Mouse (Mus musculus): ENCODE results near the gene Doc2b. TPM values are rescaled to one million over a fixed set of nuclear protein-coding genes. Genes with fewer than 3 reads are reported as not detected.
A peak's percentile ranks its signal among the peaks of the same experiment; 100 is the strongest.

The Doc2b gene
- polyA plus RNA-seq, 1 experiment from 2014 or later: not detected

DNA sequence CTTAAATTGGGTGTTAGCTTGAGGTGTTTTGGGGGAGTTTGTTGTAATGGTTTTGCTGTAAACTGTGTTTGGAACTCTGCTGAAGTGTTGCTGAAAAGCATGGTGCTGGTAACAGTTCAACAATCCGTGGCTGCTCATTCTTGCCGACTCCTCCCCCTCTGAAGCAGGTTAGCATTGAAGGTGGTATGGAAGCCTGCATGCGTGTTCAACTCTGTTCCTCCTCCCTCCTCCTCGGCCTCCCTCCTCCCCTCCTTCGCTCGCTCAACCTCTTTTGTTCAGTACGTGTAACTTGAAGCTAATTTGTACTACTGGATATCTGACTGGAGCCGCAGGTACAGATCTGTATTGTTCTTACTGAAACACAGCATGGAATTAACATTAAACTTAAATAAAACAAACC, 30.7 kb downstream of the Doc2b start:
- H3K9me3 ChIP-seq (ENCODE audit: low read length): no peaks in the 10 kb centered on the region
- H3K4me3 ChIP-seq (ENCODE audit: low read depth, low read length): no peak overlapping the region
- ATAC-seq (no peak), DNase-seq (no peak)
- H3K4me1 ChIP-seq (ENCODE audit: insufficient read depth): peaks cover 5% of the 10 kb centered on the region; the same call in 1 of the 2 replicates
- 90% methylated on average over 8 of the region's 8 CpGs for WGBS (ENCODE audit: insufficient replicate concordance)
- TF ChIP-seq EP300 (IDR thresholded peaks at IDR 0.05; ENCODE audit: low read depth) (no peak), CTCF (IDR thresholded peaks at IDR 0.05; ENCODE audit: low read depth) (no peak)
- H3K9ac ChIP-seq (replicated peaks): no peak overlapping the region
- no peak overlapping the region for H3K27ac ChIP-seq (ENCODE audit: low read depth)
- no peak overlapping the region for H3K4me2 ChIP-seq (ENCODE audit: low read depth, low read length)
- peaks cover 60% of the 10 kb centered on the region for H3K36me3 ChIP-seq (replicated peaks; ENCODE audit: insufficient read depth, low read length)
- H3K27me3 ChIP-seq (ENCODE audit: insufficient read depth, low read length): no peaks in the 10 kb centered on the region

DNA sequence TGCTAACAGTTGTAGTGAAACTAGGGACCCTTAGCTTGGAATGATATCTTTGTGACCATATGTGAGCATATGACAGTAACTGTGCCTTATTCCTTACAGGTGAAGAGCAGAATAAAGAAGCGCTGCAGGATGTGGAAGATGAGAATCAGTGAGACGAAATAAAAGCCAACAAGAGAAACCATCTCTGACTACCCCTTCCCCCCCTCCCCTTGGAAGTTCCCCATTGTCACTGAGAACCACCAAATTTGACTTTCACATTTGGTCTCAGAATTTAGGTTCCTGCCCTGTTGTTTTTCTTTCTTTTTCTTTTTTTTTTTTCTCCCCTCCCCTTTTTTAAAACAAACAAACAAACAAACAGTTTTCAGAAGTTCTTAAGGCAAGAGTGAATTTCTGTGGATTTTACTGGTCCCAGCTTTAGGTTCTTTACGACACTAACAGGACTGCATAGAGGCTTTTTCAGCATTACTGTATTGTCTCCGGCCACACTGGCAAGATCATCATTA, 31.3 kb downstream of the Doc2b start:
- DNase-seq: no peak
- Histone ChIP-seq H3K36me3 (replicated peaks; ENCODE audit: insufficient read depth, low read length) (peaks cover 66% of the 10 kb centered on the region), H3K9me3 (ENCODE audit: low read length) (no peaks in the 10 kb centered on the region), H3K4me2 (ENCODE audit: low read depth, low read length) (no peak overlapping the region), H3K9ac (replicated peaks) (no peak overlapping the region), H3K27ac (ENCODE audit: low read depth) (no peak overlapping the region), H3K4me1 (ENCODE audit: insufficient read depth) (peaks cover 5% of the 10 kb centered on the region; the same call in 1 of the 2 replicates), H3K27me3 (ENCODE audit: insufficient read depth, low read length) (no peaks in the 10 kb centered on the region), H3K4me3 (ENCODE audit: low read depth, low read length) (no peak overlapping the region)
- 81% methylated on average over 4 of the region's 4 CpGs for WGBS (ENCODE audit: insufficient replicate concordance)
- ATAC-seq: no peak
- TF ChIP-seq EP300 (IDR thresholded peaks at IDR 0.05; ENCODE audit: low read depth) (no peak), CTCF (IDR thresholded peaks at IDR 0.05; ENCODE audit: low read depth) (no peak)

DNA sequence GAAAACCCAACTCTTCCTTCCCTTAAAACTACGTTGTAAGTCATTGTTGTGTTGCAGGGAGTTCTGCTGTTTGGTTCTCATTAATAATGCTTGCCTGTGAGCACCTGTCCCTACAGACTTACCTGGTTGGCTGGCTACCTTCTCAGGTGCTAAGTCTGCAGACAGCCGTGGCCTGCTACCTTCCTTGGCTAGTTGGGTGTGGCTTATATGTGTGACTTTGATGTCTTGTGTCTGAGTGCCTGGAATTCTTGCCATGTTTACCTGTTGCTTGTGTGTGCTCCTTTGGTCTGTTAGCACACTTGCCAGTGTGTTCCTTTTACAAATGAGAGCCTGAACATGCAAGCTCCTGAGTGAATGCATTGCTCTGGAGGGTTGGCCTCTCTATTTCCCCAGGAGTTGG, 33.1 kb downstream of the Doc2b start:
- no peak overlapping the region for H3K27ac ChIP-seq (ENCODE audit: low read depth)
- no peaks in the 10 kb centered on the region for H3K9me3 ChIP-seq (ENCODE audit: low read length)
- 78% methylated on average over 2 of the region's 2 CpGs for WGBS (ENCODE audit: insufficient replicate concordance)
- no peak overlapping the region for H3K4me2 ChIP-seq (ENCODE audit: low read depth, low read length)
- H3K36me3 ChIP-seq (replicated peaks; ENCODE audit: insufficient read depth, low read length): peaks cover 82% of the 10 kb centered on the region
- H3K4me1 ChIP-seq (ENCODE audit: insufficient read depth): no peaks in the 10 kb centered on the region
- DNase-seq (peak; percentile 5), ATAC-seq (no peak)
- H3K27me3 ChIP-seq (ENCODE audit: insufficient read depth, low read length): no peaks in the 10 kb centered on the region
- H3K4me3 ChIP-seq (ENCODE audit: low read depth, low read length): no peak overlapping the region
- H3K9ac ChIP-seq (replicated peaks): no peak overlapping the region
- no peak for TF ChIP-seq CTCF (IDR thresholded peaks at IDR 0.05; ENCODE audit: low read depth)
- TF ChIP-seq EP300 (IDR thresholded peaks at IDR 0.05; ENCODE audit: low read depth): no peak

GRCm38 (mm10) chr11:75760785-75761184, 35.1 kb downstream of the Doc2b start:
- WGBS (ENCODE audit: insufficient replicate concordance): 84% methylated on average over 5 of the region's 5 CpGs
- TF ChIP-seq EP300 (IDR thresholded peaks at IDR 0.05; ENCODE audit: low read depth): no peak
- no peak for TF ChIP-seq CTCF (IDR thresholded peaks at IDR 0.05; ENCODE audit: low read depth)
- no peaks in the 10 kb centered on the region for H3K4me1 ChIP-seq (ENCODE audit: insufficient read depth)

GRCm38 (mm10) chr11:75758553-75758952, 37.3 kb downstream of the Doc2b start:
- H3K27ac ChIP-seq (ENCODE audit: low read depth): no peak overlapping the region
- H3K36me3 ChIP-seq (replicated peaks; ENCODE audit: insufficient read depth, low read length): peaks cover 72% of the 10 kb centered on the region
- H3K4me2 ChIP-seq (ENCODE audit: low read depth, low read length): no peak overlapping the region
- no peak for ATAC-seq
- H3K4me1 ChIP-seq (ENCODE audit: insufficient read depth): no peaks in the 10 kb centered on the region
- WGBS (ENCODE audit: insufficient replicate concordance): 83% methylated on average over 1 of the region's 1 CpGs
- no peaks in the 10 kb centered on the region for H3K27me3 ChIP-seq (ENCODE audit: insufficient read depth, low read length)
- H3K9me3 ChIP-seq (ENCODE audit: low read length): no peaks in the 10 kb centered on the region
- H3K9ac ChIP-seq (replicated peaks): no peak overlapping the region
- no peak for DNase-seq
- H3K4me3 ChIP-seq (ENCODE audit: low read depth, low read length): no peak overlapping the region
- TF ChIP-seq EP300 (IDR thresholded peaks at IDR 0.05; ENCODE audit: low read depth): no peak
- no peak for TF ChIP-seq CTCF (IDR thresholded peaks at IDR 0.05; ENCODE audit: low read depth)

More at GRCm38 (mm10) chr11:75760785-75761184, 35.1 kb downstream of the Doc2b start:
- no peak overlapping the region for H3K27ac ChIP-seq (ENCODE audit: low read depth)
- no peak overlapping the region for H3K9ac ChIP-seq (replicated peaks)
- H3K36me3 ChIP-seq (replicated peaks; ENCODE audit: insufficient read depth, low read length): peaks cover 84% of the 10 kb centered on the region
- no peaks in the 10 kb centered on the region for H3K9me3 ChIP-seq (ENCODE audit: low read length)
- no peak for ATAC-seq
- DNase-seq: no peak
- H3K27me3 ChIP-seq (ENCODE audit: insufficient read depth, low read length): no peaks in the 10 kb centered on the region
- no peak overlapping the region for H3K4me3 ChIP-seq (ENCODE audit: low read depth, low read length)
- no peak overlapping the region for H3K4me2 ChIP-seq (ENCODE audit: low read depth, low read length)

DNA sequence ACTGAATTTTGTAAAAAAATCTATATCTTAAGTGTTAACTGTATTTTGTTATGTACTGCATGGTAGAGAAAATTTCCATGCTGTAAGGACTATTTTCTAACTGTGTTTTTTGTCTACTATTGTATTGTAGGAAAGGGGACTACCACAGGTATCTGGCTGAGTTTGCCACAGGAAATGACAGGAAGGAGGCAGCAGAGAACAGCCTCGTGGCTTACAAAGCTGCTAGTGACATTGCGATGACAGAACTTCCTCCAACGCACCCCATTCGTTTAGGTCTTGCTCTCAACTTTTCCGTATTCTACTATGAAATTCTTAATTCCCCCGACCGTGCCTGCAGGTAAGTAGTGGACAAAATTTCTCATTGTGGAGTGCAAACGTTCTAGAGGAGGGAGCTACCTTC, 39.2 kb downstream of the Doc2b start:
- Histone ChIP-seq H3K4me3 (ENCODE audit: low read depth, low read length) (no peak overlapping the region), H3K36me3 (replicated peaks; ENCODE audit: insufficient read depth, low read length) (peaks cover 61% of the 10 kb centered on the region), H3K4me1 (ENCODE audit: insufficient read depth) (no peaks in the 10 kb centered on the region), H3K27me3 (ENCODE audit: insufficient read depth, low read length) (no peaks in the 10 kb centered on the region), H3K27ac (ENCODE audit: low read depth) (no peak overlapping the region), H3K9ac (replicated peaks) (no peak overlapping the region), H3K9me3 (ENCODE audit: low read length) (no peaks in the 10 kb centered on the region), H3K4me2 (ENCODE audit: low read depth, low read length) (no peak overlapping the region)
- no peak for DNase-seq
- no peak for ATAC-seq
- TF ChIP-seq EP300 (IDR thresholded peaks at IDR 0.05; ENCODE audit: low read depth) (no peak), CTCF (IDR thresholded peaks at IDR 0.05; ENCODE audit: low read depth) (no peak)
- 65% methylated on average over 8 of the region's 8 CpGs for WGBS (ENCODE audit: insufficient replicate concordance)

DNA sequence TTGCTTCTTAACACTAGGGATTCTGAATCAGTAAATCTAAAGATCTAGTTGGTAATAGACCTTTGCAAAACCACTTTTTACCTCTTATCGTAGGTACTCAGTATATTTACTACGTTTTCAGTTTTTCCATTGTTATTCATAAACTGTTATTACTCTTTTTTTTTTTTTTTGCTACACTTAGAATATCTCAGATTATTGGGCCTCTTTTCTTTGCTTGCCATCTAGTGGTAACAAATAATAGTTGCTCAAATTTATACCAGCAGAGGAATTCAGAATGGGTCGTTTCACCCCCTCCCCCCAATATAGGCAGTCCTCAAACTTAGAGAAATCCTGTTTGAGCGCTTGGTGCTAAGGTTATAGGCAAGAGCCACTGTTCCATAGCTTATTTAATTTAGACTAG, 44.8 kb downstream of the Doc2b start:
- peaks cover 10% of the 10 kb centered on the region for H3K4me1 ChIP-seq (ENCODE audit: insufficient read depth)
- WGBS (ENCODE audit: insufficient replicate concordance): 66% methylated on average over 4 of the region's 4 CpGs
- DNase-seq: no peak

More for the DNA sequence above, 44.8 kb downstream of the Doc2b start:
- TF ChIP-seq CTCF (IDR thresholded peaks at IDR 0.05; ENCODE audit: low read depth): peak; percentile 40
- TF ChIP-seq EP300 (IDR thresholded peaks at IDR 0.05; ENCODE audit: low read depth): no peak
- Histone ChIP-seq H3K9ac (replicated peaks) (no peak overlapping the region), H3K4me3 (ENCODE audit: low read depth, low read length) (no peak overlapping the region), H3K9me3 (ENCODE audit: low read length) (no peaks in the 10 kb centered on the region), H3K4me2 (ENCODE audit: low read depth, low read length) (no peak overlapping the region), H3K27me3 (ENCODE audit: insufficient read depth, low read length) (no peaks in the 10 kb centered on the region), H3K27ac (ENCODE audit: low read depth) (no peak overlapping the region), H3K36me3 (replicated peaks; ENCODE audit: insufficient read depth, low read length) (peaks cover 18% of the 10 kb centered on the region)
- no peak for ATAC-seq

Data from liver, postnatal 0 days (tissue).